Mouse (Mus musculus) myocyte (in vitro differentiated cells): ENCODE measurements around the gene Smok3c. TPM values are rescaled to one million over a fixed set of nuclear protein-coding genes. Genes with fewer than 3 reads are reported as not detected.

Experiments used
- H3K27me3 ChIP-seq: one replicate; pipeline ENCODE4 v1.6.1; 2011; ENCODE audit not compliant: control insufficient read depth, insufficient read depth, insufficient read length
- H3K36me3 ChIP-seq: one replicate; pipeline ENCODE4 v1.6.1; 2011; ENCODE audit not compliant: control insufficient read depth, insufficient read depth
- H3K4me2 ChIP-seq: one replicate; pipeline ENCODE4 v1.6.1; 2011; ENCODE audit warnings: low read depth, control low read depth
- H3K4me3 ChIP-seq: one replicate; pipeline ENCODE4 v1.5.1; 2011; ENCODE audit warnings: mild to moderate bottlenecking, control low read depth, moderate library complexity
- H3K79me2 ChIP-seq: one replicate; pipeline ENCODE4 v1.6.1; 2011; ENCODE audit not compliant: control insufficient read depth, insufficient read depth
- H3ac ChIP-seq: one replicate; pipeline ENCODE4 v1.6.1; 2011; ENCODE audit not compliant: control insufficient read depth, insufficient read length
- CEBPB ChIP-seq: IDR thresholded peaks from 2 replicates; pipeline ENCODE4 v1.6.1; 2011; ENCODE audit warnings: mild to moderate bottlenecking, moderate library complexity; ENCODE audit not compliant: poor library complexity, insufficient read depth, severe bottlenecking
- E2F4 ChIP-seq: IDR thresholded peaks from one replicate; pipeline ENCODE4 v1.6.1; 2011; ENCODE audit warnings: mild to moderate bottlenecking, control low read depth, moderate library complexity; ENCODE audit not compliant: insufficient read depth
- MAX ChIP-seq: IDR thresholded peaks from one replicate; pipeline ENCODE4 v1.6.1; 2011; ENCODE audit warnings: low read depth, mild to moderate bottlenecking, control low read depth
- MYOD1 ChIP-seq, 3 experiments: IDR thresholded peaks; one replicate each; pipeline ENCODE4 v1.6.1; 2011; ENCODE audit warnings: control low read depth in 2 of 3, low read depth in 2 of 3, mild to moderate bottlenecking in 2 of 3, moderate library complexity in 1 of 3; ENCODE audit not compliant: insufficient read length in 2 of 3, control insufficient read depth in 1 of 3
- MYOG ChIP-seq, 3 experiments: IDR thresholded peaks; one replicate each; pipeline ENCODE4 v1.6.1; 2011; ENCODE audit warnings: control low read depth in 2 of 3, low read depth in 2 of 3, mild to moderate bottlenecking in 2 of 3; ENCODE audit not compliant: insufficient read length in 2 of 3, control insufficient read depth in 1 of 3, insufficient read depth in 1 of 3
- POLR2A ChIP-seq: IDR thresholded peaks from one replicate; pipeline ENCODE4 v1.6.1; 2011; ENCODE audit warnings: low read depth, mild to moderate bottlenecking, control low read depth, moderate library complexity; ENCODE audit not compliant: insufficient read length
- POLR2AphosphoS2 ChIP-seq: IDR thresholded peaks from one replicate; pipeline ENCODE4 v1.6.1; 2011; ENCODE audit warnings: low read depth, control low read depth; ENCODE audit not compliant: insufficient read length
- REST ChIP-seq: IDR thresholded peaks from one replicate; pipeline ENCODE4 v1.6.1; 2011; ENCODE audit warnings: mild to moderate bottlenecking, control low read depth, moderate library complexity; ENCODE audit not compliant: insufficient read depth, insufficient read length
- SRF ChIP-seq: IDR thresholded peaks from one replicate; pipeline ENCODE4 v1.6.1; 2011; ENCODE audit warnings: low read depth; ENCODE audit not compliant: control insufficient read depth, insufficient read length
- TCF12 ChIP-seq: IDR thresholded peaks from one replicate; pipeline ENCODE4 v1.6.1; 2011; ENCODE audit warnings: mild to moderate bottlenecking, control low read depth; ENCODE audit not compliant: poor library complexity, insufficient read depth, severe bottlenecking
- TCF3 ChIP-seq: IDR thresholded peaks from one replicate; pipeline ENCODE4 v1.6.1; 2011; ENCODE audit warnings: low read depth, control low read depth; ENCODE audit not compliant: insufficient read length
- USF1 ChIP-seq: IDR thresholded peaks from one replicate; pipeline ENCODE4 v1.6.1; 2011; ENCODE audit warnings: low read depth, mild to moderate bottlenecking, control low read depth, moderate library complexity
- polyA plus RNA-seq: library from polyadenylated mRNA; unstranded; fragments of >200 nt; fragmentation: generic; extraction: Trizol; gene quantifications from one replicate; pipeline ENCODE4 v1.2.1, GENCODE M21; 2012; ENCODE audit warnings: missing spikeins

The Smok3c gene
- polyA plus RNA-seq, 1 experiment = not detected

DNA sequence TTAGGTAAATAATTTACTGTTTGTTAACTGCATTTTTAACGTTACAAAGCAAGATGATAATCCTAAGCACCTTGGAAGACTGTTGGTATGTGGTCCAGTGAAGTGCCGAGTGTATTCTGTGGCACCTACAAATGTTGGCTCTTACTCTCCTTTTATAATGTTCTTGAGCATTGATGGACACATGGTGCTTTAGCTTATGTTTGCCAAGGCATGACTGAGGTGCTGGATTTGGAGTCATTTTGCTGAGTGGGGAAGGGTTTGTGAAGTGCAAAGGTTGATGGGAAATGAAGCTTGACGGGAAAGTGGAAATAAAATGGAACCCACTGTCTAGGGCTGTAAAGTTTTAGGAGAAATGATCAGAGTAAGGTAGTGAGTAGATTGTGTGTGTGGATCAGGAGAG lies 35.4 kb downstream of the Smok3c start:
- TF ChIP-seq SRF = no peak
- no peak for TF ChIP-seq USF1
- no peak for TF ChIP-seq TCF12
- no peak for TF ChIP-seq MAX
- H3K79me2 ChIP-seq = peaks cover 64% of the 10 kb centered on the region
- H3K27me3 ChIP-seq = no peaks in the 10 kb centered on the region
- no peaks in the 10 kb centered on the region for H3K36me3 ChIP-seq
- H3K4me2 ChIP-seq = no peak overlapping the region
- no peak overlapping the region for H3K4me3 ChIP-seq
- no peak overlapping the region for H3ac ChIP-seq

DNA sequence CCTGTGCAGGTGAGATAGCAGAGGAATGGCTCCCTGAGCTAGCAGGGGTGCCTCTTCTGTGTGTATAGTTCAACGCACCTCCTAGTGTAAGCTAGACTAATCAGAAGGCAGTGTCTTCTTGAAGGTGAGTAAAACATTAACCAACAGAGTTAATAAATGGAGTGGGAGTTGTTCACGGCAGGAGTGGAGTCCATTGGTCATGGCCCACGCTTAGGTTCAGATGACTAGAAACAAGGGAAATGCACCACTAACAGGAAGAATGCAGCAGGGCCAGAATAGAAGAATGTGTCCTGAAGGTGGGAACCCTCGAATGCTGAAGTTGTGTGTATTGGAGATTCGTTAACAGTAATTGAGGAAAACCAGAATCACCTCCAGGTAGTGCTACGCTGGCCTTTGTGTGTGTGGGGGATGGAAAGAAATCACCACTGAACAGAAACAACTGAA lies 36.1 kb downstream of the Smok3c start:
- no peak overlapping the region for H3ac ChIP-seq
- H3K36me3 ChIP-seq = no peaks in the 10 kb centered on the region
- H3K27me3 ChIP-seq = no peaks in the 10 kb centered on the region
- H3K79me2 ChIP-seq = peaks cover 64% of the 10 kb centered on the region
- no peak for TF ChIP-seq MYOG (IDR thresholded peaks at IDR 0.05; ENCODE audit: control insufficient read depth in 1 of 3, insufficient read depth in 1 of 3, insufficient read length in 2 of 3, low read depth in 2 of 3)
- no peak for TF ChIP-seq USF1
- TF ChIP-seq TCF3 = no peak
- no peak for TF ChIP-seq REST
- no peak for TF ChIP-seq SRF
- TF ChIP-seq CEBPB = no peak
- TF ChIP-seq POLR2AphosphoS2 = no peak
- TF ChIP-seq POLR2A = no peak
- TF ChIP-seq MYOD1 (IDR thresholded peaks at IDR 0.05; ENCODE audit: control insufficient read depth in 1 of 3, insufficient read length in 2 of 3, low read depth in 2 of 3) = no peak
- TF ChIP-seq TCF12 = no peak
- no peak overlapping the region for H3K4me2 ChIP-seq
- H3K4me3 ChIP-seq = no peak overlapping the region

DNA sequence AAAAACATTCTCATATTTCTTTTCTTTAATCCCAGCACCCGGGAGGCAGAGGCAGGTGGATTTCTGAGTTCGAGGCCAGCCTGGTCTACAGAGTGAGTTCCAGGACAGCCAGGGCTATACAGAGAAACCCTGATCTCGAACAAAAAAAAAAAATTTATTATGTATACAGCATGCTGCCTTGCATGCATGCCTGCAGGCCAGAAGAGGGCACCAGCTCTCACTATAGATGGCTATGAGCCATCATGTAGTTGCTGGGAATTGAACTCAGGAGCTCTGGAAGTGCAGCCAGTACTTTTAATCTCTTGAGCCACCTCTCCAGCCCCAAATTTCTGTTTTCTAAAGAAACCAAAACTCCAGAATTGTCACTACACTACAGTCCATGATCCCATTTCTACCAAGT lies 37.3 kb downstream of the Smok3c start:
- TF ChIP-seq MYOD1 (IDR thresholded peaks at IDR 0.05; ENCODE audit: control insufficient read depth in 1 of 3, insufficient read length in 2 of 3, low read depth in 2 of 3) (no peak), CEBPB (no peak), MAX (no peak), TCF12 (no peak), TCF3 (no peak), REST (no peak), POLR2A (no peak), USF1 (no peak), MYOG (IDR thresholded peaks at IDR 0.05; ENCODE audit: control insufficient read depth in 1 of 3, insufficient read depth in 1 of 3, insufficient read length in 2 of 3, low read depth in 2 of 3) (no peak), E2F4 (no peak), POLR2AphosphoS2 (no peak), SRF (no peak)
- Histone ChIP-seq H3ac (no peak overlapping the region), H3K79me2 (peaks cover 61% of the 10 kb centered on the region), H3K27me3 (no peaks in the 10 kb centered on the region), H3K4me3 (no peak overlapping the region), H3K4me2 (no peak overlapping the region), H3K36me3 (no peaks in the 10 kb centered on the region)

DNA sequence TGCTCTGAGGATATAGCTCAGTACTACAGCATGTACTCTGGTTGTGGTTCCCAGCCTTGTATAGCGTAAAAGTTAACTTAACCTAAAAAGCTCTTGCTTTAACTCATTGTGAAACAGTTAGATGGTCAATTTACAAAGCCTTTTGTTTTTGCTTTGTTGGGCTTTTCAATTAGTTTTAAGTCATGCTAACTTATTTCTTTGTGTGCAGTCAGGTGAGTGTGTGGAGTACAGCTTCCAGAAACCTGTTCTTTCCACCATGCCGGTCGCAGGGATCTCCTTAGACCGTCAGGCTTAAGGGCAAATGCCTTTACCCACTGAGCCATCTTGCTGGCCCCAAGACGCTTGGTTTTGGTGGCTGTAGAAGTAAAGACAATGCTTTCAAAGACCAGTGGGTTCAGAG lies 37.7 kb downstream of the Smok3c start:
- no peak overlapping the region for H3ac ChIP-seq
- peaks cover 56% of the 10 kb centered on the region for H3K79me2 ChIP-seq
- TF ChIP-seq SRF = no peak
- no peak for TF ChIP-seq POLR2AphosphoS2
- no peak for TF ChIP-seq TCF3
- TF ChIP-seq CEBPB = no peak
- no peak for TF ChIP-seq MAX
- TF ChIP-seq MYOG (IDR thresholded peaks at IDR 0.05; ENCODE audit: control insufficient read depth in 1 of 3, insufficient read depth in 1 of 3, insufficient read length in 2 of 3, low read depth in 2 of 3) = no peak
- no peak for TF ChIP-seq E2F4
- TF ChIP-seq TCF12 = no peak
- TF ChIP-seq POLR2A = no peak
- no peak for TF ChIP-seq REST
- TF ChIP-seq USF1 = no peak
- TF ChIP-seq MYOD1 (IDR thresholded peaks at IDR 0.05; ENCODE audit: control insufficient read depth in 1 of 3, insufficient read length in 2 of 3, low read depth in 2 of 3) = no peak
- H3K36me3 ChIP-seq = no peaks in the 10 kb centered on the region
- no peak overlapping the region for H3K4me3 ChIP-seq
- H3K4me2 ChIP-seq = no peak overlapping the region
- no peaks in the 10 kb centered on the region for H3K27me3 ChIP-seq

DNA sequence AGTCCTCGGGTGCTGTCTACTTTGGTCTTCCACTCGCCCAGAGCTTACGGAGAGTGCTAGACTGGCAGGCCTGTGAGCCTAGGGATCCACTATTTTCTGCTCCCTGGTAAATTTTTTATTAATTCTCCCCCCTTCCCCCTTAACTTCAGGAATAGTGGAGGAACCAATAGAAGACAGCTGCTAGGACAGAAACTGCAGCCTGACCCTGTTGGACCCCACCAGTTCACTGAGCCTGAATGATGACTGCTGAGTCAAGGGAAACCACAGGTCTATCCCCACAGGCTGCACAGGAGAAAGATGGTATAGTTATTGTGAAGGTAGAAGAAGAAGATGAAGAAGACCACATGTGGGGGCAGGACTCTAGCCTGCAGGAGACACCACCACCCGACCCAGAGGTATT lies 39.8 kb downstream of the Smok3c start:
- H3K27me3 ChIP-seq = no peaks in the 10 kb centered on the region
- peaks cover 10% of the 10 kb centered on the region for H3K36me3 ChIP-seq
- no peak overlapping the region for H3ac ChIP-seq
- H3K79me2 ChIP-seq = peaks cover 40% of the 10 kb centered on the region
- H3K4me2 ChIP-seq = no peak overlapping the region
- TF ChIP-seq MYOD1 (IDR thresholded peaks at IDR 0.05; ENCODE audit: control insufficient read depth in 1 of 3, insufficient read length in 2 of 3, low read depth in 2 of 3) (no peak), TCF12 (no peak), CEBPB (no peak), E2F4 (no peak), POLR2A (no peak)
- no peak overlapping the region for H3K4me3 ChIP-seq
